8 mouse cellular contexts compared by ENCODE assay signal in the genomic region with DNA sequence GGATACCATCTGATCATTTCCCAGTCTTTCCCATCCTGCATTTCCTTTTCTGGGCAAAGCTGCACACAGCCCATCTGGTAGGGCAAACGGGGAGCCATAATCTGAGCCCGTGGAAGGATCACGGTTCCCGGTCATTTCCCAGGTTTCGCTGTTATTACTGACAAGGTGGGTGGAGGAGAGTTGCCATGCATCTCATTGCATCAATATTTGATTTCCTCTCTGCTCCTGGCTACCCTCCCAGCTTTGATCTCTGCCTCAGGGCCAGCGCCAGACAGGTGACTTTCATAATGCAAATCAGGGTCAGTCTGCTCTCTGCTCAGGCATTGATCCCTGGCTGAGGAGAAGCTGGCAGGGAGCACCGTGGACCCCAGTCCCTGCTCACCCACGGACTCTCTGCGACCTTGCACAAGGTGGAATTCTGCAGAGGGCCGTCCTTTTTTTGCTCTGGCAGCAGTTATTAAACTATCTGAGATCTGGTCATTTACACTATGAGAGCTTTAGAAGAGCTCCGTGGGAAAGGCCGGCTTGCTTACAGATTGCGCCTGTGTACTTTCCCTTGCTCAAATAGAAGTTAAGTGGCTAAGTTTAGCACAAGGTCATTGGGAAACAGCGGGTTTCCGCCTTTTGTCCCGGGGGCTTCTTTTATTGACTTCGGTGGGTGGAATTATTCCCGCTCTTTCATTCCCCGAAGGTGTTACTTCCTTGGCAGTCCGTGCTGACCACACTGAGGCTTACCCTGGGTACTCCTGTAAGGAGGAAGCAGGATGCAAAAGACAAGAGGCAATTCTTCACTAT.
A peak's percentile ranks its signal among the peaks of the same experiment; 100 is the strongest.
DNase-seq lines count a peak whose midpoint lies in the region; ATAC-seq and TF ChIP-seq lines count a peak whose summit lies in the region.

No protein-coding gene starts in this region.

- DNase-seq in hindbrain, embryonic 11.5 days (ENCODE audit: low spot score), result peak; percentile 6
- no peak for DNase-seq in hindbrain, embryonic 14.5 days (ENCODE audit: low spot score)
- DNase-seq in hindbrain, postnatal 0 days (ENCODE audit: low spot score), result peak; percentile 11
- DNase-seq in liver, embryonic 13.5 days, result no peak
- peak; percentile 6 for DNase-seq in retina, postnatal 1 day
- no peak for DNase-seq in left cerebral cortex, adult 8-10 months (ENCODE audit: low spot score in 2 of 2)
- no peak for DNase-seq in urinary bladder, adult 18-20 months (ENCODE audit: low spot score in 2 of 2)
- no peak for DNase-seq in layer of hippocampus, adult 9-10 months (ENCODE audit: low spot score)

- no peak for TF ChIP-seq CTCF in hindbrain, postnatal 0 days (IDR thresholded peaks at IDR 0.05; ENCODE audit: low read depth)

- no peaks in the 10 kb centered on the region for H3K27me3 ChIP-seq in hindbrain, embryonic 11.5 days (ENCODE audit: control insufficient read depth, insufficient read depth, low read length)
- no peaks in the 10 kb centered on the region for H3K27me3 ChIP-seq in hindbrain, embryonic 14.5 days (ENCODE audit: control insufficient read depth, insufficient read depth, low read length)
- H3K27me3 ChIP-seq in hindbrain, postnatal 0 days (ENCODE audit: insufficient read depth, low read length), result no peaks in the 10 kb centered on the region
- H3K27me3 ChIP-seq in liver, embryonic 13.5 days, result no peaks in the 10 kb centered on the region; the same call in 1 of the 2 replicates

- no peak overlapping the region for H3K4me2 ChIP-seq in hindbrain, embryonic 11.5 days (replicated peaks; ENCODE audit: low read depth, low read length)
- H3K4me2 ChIP-seq in hindbrain, embryonic 14.5 days (replicated peaks), result no peak overlapping the region
- H3K4me2 ChIP-seq in hindbrain, postnatal 0 days (ENCODE audit: low read depth, low read length), result 0 out of 2 replicates have a peak overlapping the region, but pooled peaks have one; percentile 11
- peak overlapping the region; percentile 23; the same call in 1 of the 2 replicates for H3K4me2 ChIP-seq in liver, embryonic 13.5 days

- H3K4me3 ChIP-seq in hindbrain, embryonic 11.5 days (ENCODE audit: low read depth, low read length), result no peak overlapping the region
- no peak overlapping the region for H3K4me3 ChIP-seq in hindbrain, embryonic 14.5 days (replicated peaks; ENCODE audit: low read length)
- no peak overlapping the region for H3K4me3 ChIP-seq in hindbrain, postnatal 0 days (ENCODE audit: low read length)
- no peak overlapping the region for H3K4me3 ChIP-seq in liver, embryonic 13.5 days (replicated peaks)

- 43% methylated on average over 20 of the region's 20 CpGs for WGBS in hindbrain, embryonic 11.5 days
- WGBS in hindbrain, embryonic 14.5 days, result 39% methylated on average over 20 of the region's 20 CpGs
- WGBS in hindbrain, postnatal 0 days, result 37% methylated on average over 20 of the region's 20 CpGs
- 21% methylated on average over 20 of the region's 20 CpGs for WGBS in liver, embryonic 13.5 days (ENCODE audit: insufficient replicate concordance)

- no peak overlapping the region for H3K27ac ChIP-seq in hindbrain, embryonic 11.5 days (ENCODE audit: low read depth, low read length)
- H3K27ac ChIP-seq in hindbrain, embryonic 14.5 days, result no peak overlapping the region
- H3K27ac ChIP-seq in hindbrain, postnatal 0 days, result no peak overlapping the region
- peak overlapping the region; percentile 15; the same call in 1 of the 2 replicates for H3K27ac ChIP-seq in liver, embryonic 13.5 days

- no peak overlapping the region for H3K9ac ChIP-seq in hindbrain, embryonic 11.5 days (ENCODE audit: low read depth, low read length)
- H3K9ac ChIP-seq in hindbrain, embryonic 14.5 days, result no peak overlapping the region
- H3K9ac ChIP-seq in hindbrain, postnatal 0 days (replicated peaks; ENCODE audit: low read length), result no peak overlapping the region
- no peak overlapping the region for H3K9ac ChIP-seq in liver, embryonic 13.5 days

- H3K9me3 ChIP-seq in hindbrain, embryonic 11.5 days (ENCODE audit: control insufficient read depth, low read length), result no peaks in the 10 kb centered on the region
- no peaks in the 10 kb centered on the region for H3K9me3 ChIP-seq in hindbrain, embryonic 14.5 days (ENCODE audit: control insufficient read depth, low read length)
- no peaks in the 10 kb centered on the region for H3K9me3 ChIP-seq in hindbrain, postnatal 0 days (ENCODE audit: low read length)
- H3K9me3 ChIP-seq in liver, embryonic 13.5 days (replicated peaks), result no peaks in the 10 kb centered on the region

- no peak for ATAC-seq in hindbrain, embryonic 11.5 days (ENCODE audit: low FRiP score)
- ATAC-seq in hindbrain, embryonic 14.5 days (ENCODE audit: low FRiP score), result no peak
- no peak for ATAC-seq in hindbrain, postnatal 0 days
- peak; percentile 77 for ATAC-seq in liver, embryonic 13.5 days (ENCODE audit: low read depth)

- H3K4me1 ChIP-seq in hindbrain, embryonic 11.5 days (replicated peaks; ENCODE audit: control insufficient read depth, insufficient read depth, low read length), result no peaks in the 10 kb centered on the region
- 0 out of 2 replicates have a peak, but pooled peaks cover 17% of the 10 kb centered on the region for H3K4me1 ChIP-seq in hindbrain, embryonic 14.5 days (replicated peaks; ENCODE audit: control insufficient read depth, insufficient read depth, low read length)
- H3K4me1 ChIP-seq in hindbrain, postnatal 0 days (ENCODE audit: insufficient read depth, low read length), result 0 out of 2 replicates have a peak, but pooled peaks cover 3% of the 10 kb centered on the region
- peaks cover 3% of the 10 kb centered on the region for H3K4me1 ChIP-seq in liver, embryonic 13.5 days (replicated peaks)

- no peaks in the 10 kb centered on the region for H3K36me3 ChIP-seq in hindbrain, embryonic 11.5 days (ENCODE audit: control insufficient read depth, insufficient read depth, low read length)
- H3K36me3 ChIP-seq in hindbrain, embryonic 14.5 days (replicated peaks; ENCODE audit: control insufficient read depth, insufficient read depth), result no peaks in the 10 kb centered on the region
- no peaks in the 10 kb centered on the region for H3K36me3 ChIP-seq in hindbrain, postnatal 0 days (ENCODE audit: insufficient read depth, low read length)
- no peaks in the 10 kb centered on the region for H3K36me3 ChIP-seq in liver, embryonic 13.5 days

Comparison
In these comparisons a context has a peak if more than half of its experiments do, and no peak if none do; other contexts are left out.
1. DNase-seq: peak in hindbrain, embryonic 11.5 days (single experiment), hindbrain, postnatal 0 days (single experiment) and retina, postnatal 1 day (single experiment); none in hindbrain, embryonic 14.5 days (single experiment), liver, embryonic 13.5 days (single experiment), left cerebral cortex, adult 8-10 months (0 of 2), urinary bladder, adult 18-20 months (0 of 2) and layer of hippocampus, adult 9-10 months (single experiment).
2. H3K4me2 ChIP-seq: peak in hindbrain, postnatal 0 days (single experiment) and liver, embryonic 13.5 days (single experiment); none in hindbrain, embryonic 11.5 days (single experiment) and hindbrain, embryonic 14.5 days (single experiment).